Mouse (Mus musculus): ENCODE data around the gene Ptger2. TPM values are rescaled to one million over a fixed set of nuclear protein-coding genes. Genes with fewer than 3 reads are reported as not detected.

Gene Ptger2
- polyA plus RNA-seq, 1 experiment from 2014 or later, result 0.32 TPM

GRCm38 (mm10) chr14:45034293-45034692 is 46.3 kb downstream of the Ptger2 start:
- Histone ChIP-seq H3K4me2 (replicated peaks; ENCODE audit: low read depth, low read length) (no peak overlapping the region), H3K4me3 (ENCODE audit: low read depth, low read length) (no peak overlapping the region), H3K36me3 (ENCODE audit: control insufficient read depth, insufficient read depth, low read length) (no peaks in the 10 kb centered on the region), H3K4me1 (replicated peaks; ENCODE audit: control insufficient read depth, insufficient read depth, low read length) (no peaks in the 10 kb centered on the region), H3K9me3 (ENCODE audit: control insufficient read depth, low read length) (no peaks in the 10 kb centered on the region), H3K27ac (ENCODE audit: low read depth, low read length) (no peak overlapping the region), H3K27me3 (ENCODE audit: control insufficient read depth, insufficient read depth, low read length) (no peaks in the 10 kb centered on the region), H3K9ac (ENCODE audit: low read depth, low read length) (no peak overlapping the region)
- 84% methylated on average over 3 of the region's 3 CpGs for WGBS
- no peak for DNase-seq (ENCODE audit: low spot score)
- no peak for ATAC-seq (ENCODE audit: low FRiP score)

DNA sequence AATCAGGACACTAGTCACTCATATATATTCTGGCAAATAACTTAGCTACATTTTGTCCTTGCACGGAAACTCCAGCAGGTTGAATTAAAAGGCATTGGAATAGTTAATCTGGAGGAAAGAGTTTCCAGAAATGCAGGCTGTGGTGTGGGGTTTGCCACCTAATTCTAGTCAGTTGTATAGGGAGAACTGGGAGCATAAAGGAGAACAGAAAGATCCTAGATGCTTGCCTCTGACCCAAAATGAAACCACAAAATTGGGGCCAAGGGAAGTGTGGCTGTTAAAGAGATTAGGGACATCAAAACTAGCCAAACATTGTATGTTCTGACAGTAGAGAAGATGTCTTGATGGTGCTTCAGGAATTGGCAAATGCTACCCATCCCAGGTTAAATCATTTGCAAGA is 48.6 kb downstream of the Ptger2 start:
- Histone ChIP-seq H3K27me3 (ENCODE audit: control insufficient read depth, insufficient read depth, low read length) (no peaks in the 10 kb centered on the region), H3K9me3 (ENCODE audit: control insufficient read depth, low read length) (no peaks in the 10 kb centered on the region), H3K9ac (ENCODE audit: low read depth, low read length) (no peak overlapping the region), H3K4me2 (replicated peaks; ENCODE audit: low read depth, low read length) (no peak overlapping the region), H3K4me1 (replicated peaks; ENCODE audit: control insufficient read depth, insufficient read depth, low read length) (no peaks in the 10 kb centered on the region), H3K36me3 (ENCODE audit: control insufficient read depth, insufficient read depth, low read length) (no peaks in the 10 kb centered on the region), H3K4me3 (ENCODE audit: low read depth, low read length) (no peak overlapping the region), H3K27ac (ENCODE audit: low read depth, low read length) (no peak overlapping the region)
- no peak for ATAC-seq (ENCODE audit: low FRiP score)
- 97% methylated on average over 1 of the region's 1 CpGs for WGBS
- no peak for DNase-seq (ENCODE audit: low spot score)

DNA sequence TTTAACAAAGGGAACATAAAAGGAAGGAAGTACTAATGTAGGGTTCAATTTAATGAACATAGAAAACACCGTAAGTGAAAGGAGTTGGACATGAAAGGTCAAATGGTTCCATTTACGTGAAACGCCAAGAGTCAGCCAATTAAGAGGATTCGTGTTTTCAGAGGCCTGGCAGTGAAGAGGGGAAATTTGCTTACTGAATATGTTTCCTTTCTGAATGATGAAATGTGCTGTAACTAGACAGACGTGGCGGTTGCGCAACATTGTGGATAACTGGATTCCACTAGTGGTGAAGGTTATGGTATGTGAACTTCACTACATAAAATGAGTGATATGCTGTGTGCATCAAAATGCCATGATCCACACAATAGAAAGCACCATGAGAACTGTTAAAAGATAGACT is 50.1 kb downstream of the Ptger2 start:
- DNase-seq (ENCODE audit: low spot score) (no peak), ATAC-seq (ENCODE audit: low FRiP score) (no peak)
- H3K4me1 ChIP-seq (replicated peaks; ENCODE audit: control insufficient read depth, insufficient read depth, low read length), result no peaks in the 10 kb centered on the region
- WGBS, result 90% methylated on average over 7 of the region's 7 CpGs
- no peaks in the 10 kb centered on the region for H3K36me3 ChIP-seq (ENCODE audit: control insufficient read depth, insufficient read depth, low read length)
- no peak overlapping the region for H3K4me2 ChIP-seq (replicated peaks; ENCODE audit: low read depth, low read length)
- no peak overlapping the region for H3K9ac ChIP-seq (ENCODE audit: low read depth, low read length)
- H3K27ac ChIP-seq (ENCODE audit: low read depth, low read length), result no peak overlapping the region
- H3K9me3 ChIP-seq (ENCODE audit: control insufficient read depth, low read length), result no peaks in the 10 kb centered on the region
- no peaks in the 10 kb centered on the region for H3K27me3 ChIP-seq (ENCODE audit: control insufficient read depth, insufficient read depth, low read length)
- H3K4me3 ChIP-seq (ENCODE audit: low read depth, low read length), result no peak overlapping the region

GRCm38 (mm10) chr14:45040851-45041475 is 53.0 kb downstream of the Ptger2 start:
- DNase-seq (ENCODE audit: low spot score), result no peak
- no peaks in the 10 kb centered on the region for H3K36me3 ChIP-seq (ENCODE audit: control insufficient read depth, insufficient read depth, low read length)
- no peak overlapping the region for H3K4me3 ChIP-seq (ENCODE audit: low read depth, low read length)
- H3K27ac ChIP-seq (ENCODE audit: low read depth, low read length), result no peak overlapping the region
- H3K9me3 ChIP-seq (ENCODE audit: control insufficient read depth, low read length), result no peaks in the 10 kb centered on the region
- no peak overlapping the region for H3K4me2 ChIP-seq (replicated peaks; ENCODE audit: low read depth, low read length)
- ATAC-seq (ENCODE audit: low FRiP score), result no peak
- 89% methylated on average over 5 of the region's 5 CpGs for WGBS
- no peaks in the 10 kb centered on the region for H3K4me1 ChIP-seq (replicated peaks; ENCODE audit: control insufficient read depth, insufficient read depth, low read length)
- no peaks in the 10 kb centered on the region for H3K27me3 ChIP-seq (ENCODE audit: control insufficient read depth, insufficient read depth, low read length)
- H3K9ac ChIP-seq (ENCODE audit: low read depth, low read length), result no peak overlapping the region

GRCm38 (mm10) chr14:45048128-45048527 is 60.1 kb downstream of the Ptger2 start:
- DNase-seq (ENCODE audit: low spot score) (no peak), ATAC-seq (ENCODE audit: low FRiP score) (no peak)
- H3K4me2 ChIP-seq (replicated peaks; ENCODE audit: low read depth, low read length), result no peak overlapping the region
- WGBS, result 91% methylated on average over 2 of the region's 2 CpGs
- H3K4me3 ChIP-seq (ENCODE audit: low read depth, low read length), result no peak overlapping the region
- no peak overlapping the region for H3K27ac ChIP-seq (ENCODE audit: low read depth, low read length)
- no peaks in the 10 kb centered on the region for H3K9me3 ChIP-seq (ENCODE audit: control insufficient read depth, low read length)
- no peaks in the 10 kb centered on the region for H3K36me3 ChIP-seq (ENCODE audit: control insufficient read depth, insufficient read depth, low read length)
- no peaks in the 10 kb centered on the region for H3K27me3 ChIP-seq (ENCODE audit: control insufficient read depth, insufficient read depth, low read length)
- H3K4me1 ChIP-seq (replicated peaks; ENCODE audit: control insufficient read depth, insufficient read depth, low read length), result no peaks in the 10 kb centered on the region
- H3K9ac ChIP-seq (ENCODE audit: low read depth, low read length), result no peak overlapping the region

DNA sequence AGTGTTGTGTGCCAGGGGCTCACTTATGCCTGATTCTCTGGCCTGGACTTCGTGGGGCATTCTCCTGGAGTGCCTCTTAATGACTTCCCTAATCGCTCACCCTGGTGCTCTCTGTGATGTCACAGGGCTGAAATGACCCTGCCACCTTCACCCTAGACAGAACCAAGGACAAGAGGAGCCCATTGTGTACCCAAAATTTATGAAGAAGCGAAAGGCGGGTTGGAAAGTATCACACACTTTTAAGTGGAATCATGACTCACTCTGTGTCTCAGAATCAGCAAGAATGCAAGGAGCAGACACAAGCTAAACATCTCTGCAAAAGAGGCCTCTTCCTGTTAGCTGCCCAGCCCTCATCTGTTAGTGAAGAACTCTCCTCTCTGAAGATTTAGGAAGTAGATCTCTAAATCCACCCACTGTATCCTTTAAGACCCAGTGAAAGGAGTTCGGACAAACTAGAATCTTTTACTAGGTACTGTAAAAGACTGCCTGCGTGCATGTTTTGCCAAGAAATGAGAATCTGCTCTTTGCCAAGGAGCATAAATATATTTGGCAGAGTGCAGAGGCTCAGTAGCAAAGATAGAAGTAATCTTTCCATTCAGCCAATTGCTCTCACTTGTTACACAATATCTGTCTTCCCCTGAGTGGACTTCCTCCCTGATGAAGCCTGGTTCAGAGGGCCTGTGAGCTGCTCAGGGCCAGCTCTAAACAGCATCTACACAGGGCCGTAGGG is 61.9 kb downstream of the Ptger2 start:
- no peaks in the 10 kb centered on the region for H3K27me3 ChIP-seq (ENCODE audit: control insufficient read depth, insufficient read depth, low read length)
- no peak for DNase-seq (ENCODE audit: low spot score)
- no peak overlapping the region for H3K4me3 ChIP-seq (ENCODE audit: low read depth, low read length)
- 83% methylated on average over 7 of the region's 7 CpGs for WGBS
- no peak for ATAC-seq (ENCODE audit: low FRiP score)
- H3K4me1 ChIP-seq (replicated peaks; ENCODE audit: control insufficient read depth, insufficient read depth, low read length), result no peaks in the 10 kb centered on the region
- no peak overlapping the region for H3K9ac ChIP-seq (ENCODE audit: low read depth, low read length)
- H3K27ac ChIP-seq (ENCODE audit: low read depth, low read length), result no peak overlapping the region
- H3K36me3 ChIP-seq (ENCODE audit: control insufficient read depth, insufficient read depth, low read length), result no peaks in the 10 kb centered on the region
- no peak overlapping the region for H3K4me2 ChIP-seq (replicated peaks; ENCODE audit: low read depth, low read length)
- no peaks in the 10 kb centered on the region for H3K9me3 ChIP-seq (ENCODE audit: control insufficient read depth, low read length)

- ATAC-seq (ENCODE audit: low FRiP score) (no peak), DNase-seq (ENCODE audit: low spot score) (no peak)
- WGBS, result 85% methylated on average over 1 of the region's 1 CpGs
- Histone ChIP-seq H3K4me3 (ENCODE audit: low read depth, low read length) (no peak overlapping the region), H3K27me3 (ENCODE audit: control insufficient read depth, insufficient read depth, low read length) (no peaks in the 10 kb centered on the region), H3K36me3 (ENCODE audit: control insufficient read depth, insufficient read depth, low read length) (no peaks in the 10 kb centered on the region), H3K27ac (ENCODE audit: low read depth, low read length) (no peak overlapping the region), H3K4me2 (replicated peaks; ENCODE audit: low read depth, low read length) (no peak overlapping the region), H3K9ac (ENCODE audit: low read depth, low read length) (no peak overlapping the region), H3K4me1 (replicated peaks; ENCODE audit: control insufficient read depth, insufficient read depth, low read length) (no peaks in the 10 kb centered on the region), H3K9me3 (ENCODE audit: control insufficient read depth, low read length) (no peaks in the 10 kb centered on the region)
Measured at GRCm38 (mm10) chr14:45050419-45050776, 62.4 kb downstream of the Ptger2 start.

GRCm38 (mm10) chr14:45051116-45051515 is 63.1 kb downstream of the Ptger2 start:
- DNase-seq (ENCODE audit: low spot score) (no peak), ATAC-seq (ENCODE audit: low FRiP score) (no peak)
- H3K4me1 ChIP-seq (replicated peaks; ENCODE audit: control insufficient read depth, insufficient read depth, low read length), result no peaks in the 10 kb centered on the region
- 93% methylated on average over 7 of the region's 7 CpGs for WGBS
- no peaks in the 10 kb centered on the region for H3K9me3 ChIP-seq (ENCODE audit: control insufficient read depth, low read length)
- no peak overlapping the region for H3K4me3 ChIP-seq (ENCODE audit: low read depth, low read length)
- no peak overlapping the region for H3K4me2 ChIP-seq (replicated peaks; ENCODE audit: low read depth, low read length)
- no peaks in the 10 kb centered on the region for H3K36me3 ChIP-seq (ENCODE audit: control insufficient read depth, insufficient read depth, low read length)
- H3K27me3 ChIP-seq (ENCODE audit: control insufficient read depth, insufficient read depth, low read length), result no peaks in the 10 kb centered on the region
- H3K9ac ChIP-seq (ENCODE audit: low read depth, low read length), result no peak overlapping the region
- no peak overlapping the region for H3K27ac ChIP-seq (ENCODE audit: low read depth, low read length)
